Mouse (Mus musculus): ENCODE measurements around the gene Rhbg. TPM values are rescaled to one million over a fixed set of nuclear protein-coding genes. Genes with fewer than 3 reads are reported as not detected.

Rhbg gene
- polyA plus RNA-seq, 1 experiment from 2014 or later, result 0.34 TPM

- WGBS, result 2% methylated on average over 2 of the region's 2 CpGs
Observed at GRCm38 (mm10) chr3:88213019-88213418, 41.5 kb downstream of the Rhbg start.

GRCm38 (mm10) chr3:88212356-88212755, 42.2 kb downstream of the Rhbg start:
- H3K36me3 ChIP-seq, result no peaks in the 10 kb centered on the region
- H3K27ac ChIP-seq, result no peak overlapping the region
- 7% methylated on average over 1 of the region's 1 CpGs for WGBS
- no peak overlapping the region for H3K4me3 ChIP-seq
- ATAC-seq (ENCODE audit: borderline replicate concordance, extremely low read depth, low FRiP score, low TSS enrichment), result no peak
- H3K27me3 ChIP-seq, result peaks cover 99% of the 10 kb centered on the region
- H3K4me1 ChIP-seq, result peaks cover 12% of the 10 kb centered on the region
- H3K9ac ChIP-seq, result no peak overlapping the region
- no peaks in the 10 kb centered on the region for H3K9me3 ChIP-seq
- H3K4me2 ChIP-seq, result no peak overlapping the region

More at GRCm38 (mm10) chr3:88213019-88213418, 41.5 kb downstream of the Rhbg start:
- H3K4me3 ChIP-seq, result no peak overlapping the region
- H3K36me3 ChIP-seq, result no peaks in the 10 kb centered on the region
- H3K4me1 ChIP-seq, result peaks cover 12% of the 10 kb centered on the region
- H3K27ac ChIP-seq, result no peak overlapping the region
- ATAC-seq (ENCODE audit: borderline replicate concordance, extremely low read depth, low FRiP score, low TSS enrichment), result no peak
- H3K27me3 ChIP-seq, result peaks cover 98% of the 10 kb centered on the region
- no peak overlapping the region for H3K9ac ChIP-seq
- no peak overlapping the region for H3K4me2 ChIP-seq
- H3K9me3 ChIP-seq, result no peaks in the 10 kb centered on the region

- H3K9ac ChIP-seq, result no peak overlapping the region
- H3K4me1 ChIP-seq, result peaks cover 11% of the 10 kb centered on the region
- H3K9me3 ChIP-seq, result no peaks in the 10 kb centered on the region
- no peak overlapping the region for H3K4me3 ChIP-seq
- H3K4me2 ChIP-seq, result no peak overlapping the region
- H3K27me3 ChIP-seq, result peaks cover 99% of the 10 kb centered on the region
- no peak overlapping the region for H3K27ac ChIP-seq
- WGBS, result 7% methylated on average over 2 of the region's 2 CpGs
- no peak for ATAC-seq (ENCODE audit: borderline replicate concordance, extremely low read depth, low FRiP score, low TSS enrichment)
- H3K36me3 ChIP-seq, result no peaks in the 10 kb centered on the region
Observed at GRCm38 (mm10) chr3:88210918-88211317, 43.6 kb downstream of the Rhbg start.

GRCm38 (mm10) chr3:88210121-88210520, 44.4 kb downstream of the Rhbg start:
- Histone ChIP-seq H3K27ac (no peak overlapping the region), H3K27me3 (peaks cover 99% of the 10 kb centered on the region), H3K4me2 (no peak overlapping the region), H3K9ac (no peak overlapping the region), H3K36me3 (no peaks in the 10 kb centered on the region), H3K4me3 (no peak overlapping the region), H3K4me1 (peaks cover 3% of the 10 kb centered on the region), H3K9me3 (no peaks in the 10 kb centered on the region)
- WGBS, result 36% methylated on average over 2 of the region's 2 CpGs
- ATAC-seq (ENCODE audit: borderline replicate concordance, extremely low read depth, low FRiP score, low TSS enrichment), result no peak

GRCm38 (mm10) chr3:88209306-88209705, 45.2 kb downstream of the Rhbg start:
- Histone ChIP-seq H3K4me2 (no peak overlapping the region), H3K4me1 (no peaks in the 10 kb centered on the region), H3K9ac (no peak overlapping the region), H3K36me3 (no peaks in the 10 kb centered on the region), H3K4me3 (no peak overlapping the region), H3K9me3 (no peaks in the 10 kb centered on the region), H3K27me3 (peaks cover 99% of the 10 kb centered on the region), H3K27ac (no peak overlapping the region)
- ATAC-seq (ENCODE audit: borderline replicate concordance, extremely low read depth, low FRiP score, low TSS enrichment), result no peak
- WGBS, result 3% methylated on average over 6 of the region's 6 CpGs

GRCm38 (mm10) chr3:88208226-88208720, 46.2 kb downstream of the Rhbg start:
- Histone ChIP-seq H3K27me3 (peaks cover 99% of the 10 kb centered on the region), H3K4me3 (no peak overlapping the region)
- 10% methylated on average over 3 of the region's 3 CpGs for WGBS

GRCm38 (mm10) chr3:88207451-88208100, 46.9 kb downstream of the Rhbg start:
- Histone ChIP-seq H3K4me2 (no peak overlapping the region), H3K4me3 (no peak overlapping the region), H3K27ac (no peak overlapping the region), H3K9ac (no peak overlapping the region), H3K27me3 (peaks cover 100% of the 10 kb centered on the region), H3K9me3 (no peaks in the 10 kb centered on the region), H3K4me1 (no peaks in the 10 kb centered on the region), H3K36me3 (no peaks in the 10 kb centered on the region)
- no peak for ATAC-seq (ENCODE audit: borderline replicate concordance, extremely low read depth, low FRiP score, low TSS enrichment)
- 3% methylated on average over 13 of the region's 15 CpGs for WGBS

More at GRCm38 (mm10) chr3:88208226-88208720, 46.2 kb downstream of the Rhbg start:
- no peak overlapping the region for H3K9ac ChIP-seq
- no peak overlapping the region for H3K27ac ChIP-seq
- no peaks in the 10 kb centered on the region for H3K9me3 ChIP-seq
- H3K36me3 ChIP-seq, result no peaks in the 10 kb centered on the region
- no peaks in the 10 kb centered on the region for H3K4me1 ChIP-seq
- H3K4me2 ChIP-seq, result no peak overlapping the region
- no peak for ATAC-seq (ENCODE audit: borderline replicate concordance, extremely low read depth, low FRiP score, low TSS enrichment)

GRCm38 (mm10) chr3:88206901-88207371, 47.6 kb downstream of the Rhbg start:
- Histone ChIP-seq H3K36me3 (no peaks in the 10 kb centered on the region), H3K9ac (no peak overlapping the region), H3K27me3 (peaks cover 100% of the 10 kb centered on the region), H3K4me1 (no peaks in the 10 kb centered on the region), H3K4me3 (no peak overlapping the region), H3K9me3 (no peaks in the 10 kb centered on the region), H3K27ac (no peak overlapping the region), H3K4me2 (no peak overlapping the region)
- 1% methylated on average over 14 of the region's 14 CpGs for WGBS
- no peak for ATAC-seq (ENCODE audit: borderline replicate concordance, extremely low read depth, low FRiP score, low TSS enrichment)

- ATAC-seq (ENCODE audit: borderline replicate concordance, extremely low read depth, low FRiP score, low TSS enrichment), result no peak
- no peak overlapping the region for H3K27ac ChIP-seq
- 5% methylated on average over 3 of the region's 3 CpGs for WGBS
- H3K36me3 ChIP-seq, result no peaks in the 10 kb centered on the region
- no peak overlapping the region for H3K4me3 ChIP-seq
- no peak overlapping the region for H3K4me2 ChIP-seq
- no peak overlapping the region for H3K9ac ChIP-seq
- H3K9me3 ChIP-seq, result no peaks in the 10 kb centered on the region
- no peaks in the 10 kb centered on the region for H3K4me1 ChIP-seq
- peaks cover 100% of the 10 kb centered on the region for H3K27me3 ChIP-seq
Observed at GRCm38 (mm10) chr3:88206500-88206899, 48.0 kb downstream of the Rhbg start.

- H3K36me3 ChIP-seq, result no peaks in the 10 kb centered on the region
- WGBS, result 0% methylated on average over 8 of the region's 8 CpGs
- H3K4me1 ChIP-seq, result peaks cover 3% of the 10 kb centered on the region
- H3K27me3 ChIP-seq, result peaks cover 100% of the 10 kb centered on the region
- ATAC-seq (ENCODE audit: borderline replicate concordance, extremely low read depth, low FRiP score, low TSS enrichment), result no peak
- no peak overlapping the region for H3K27ac ChIP-seq
- H3K9ac ChIP-seq, result no peak overlapping the region
- no peak overlapping the region for H3K4me2 ChIP-seq
- H3K4me3 ChIP-seq, result no peak overlapping the region
- H3K9me3 ChIP-seq, result no peaks in the 10 kb centered on the region
Observed at GRCm38 (mm10) chr3:88205563-88206491, 48.7 kb downstream of the Rhbg start.

GRCm38 (mm10) chr3:88205176-88205562, 49.3 kb downstream of the Rhbg start:
- no peaks in the 10 kb centered on the region for H3K9me3 ChIP-seq
- H3K27me3 ChIP-seq, result peaks cover 100% of the 10 kb centered on the region
- no peak overlapping the region for H3K4me2 ChIP-seq
- 11% methylated on average over 4 of the region's 4 CpGs for WGBS
- no peak overlapping the region for H3K27ac ChIP-seq
- H3K9ac ChIP-seq, result no peak overlapping the region
- no peaks in the 10 kb centered on the region for H3K36me3 ChIP-seq
- ATAC-seq (ENCODE audit: borderline replicate concordance, extremely low read depth, low FRiP score, low TSS enrichment), result no peak
- H3K4me1 ChIP-seq, result peaks cover 9% of the 10 kb centered on the region
- H3K4me3 ChIP-seq, result no peak overlapping the region

- Histone ChIP-seq H3K27me3 (peaks cover 100% of the 10 kb centered on the region), H3K4me2 (no peak overlapping the region), H3K4me3 (no peak overlapping the region), H3K9me3 (no peaks in the 10 kb centered on the region), H3K9ac (no peak overlapping the region), H3K27ac (no peak overlapping the region), H3K36me3 (no peaks in the 10 kb centered on the region), H3K4me1 (peaks cover 9% of the 10 kb centered on the region)
- 29% methylated on average over 1 of the region's 1 CpGs for whole genome bisulfite sequencing
- no peak for ATAC-seq (ENCODE audit: borderline replicate concordance, extremely low read depth, low FRiP score, low TSS enrichment)
Observed at GRCm38 (mm10) chr3:88204751-88205150, 49.8 kb downstream of the Rhbg start.
